In genomic region chr17:28012851-28013250, GRCm38 (mm10) we compare ENCODE assay signal across 7 mouse cellular contexts.
DNase-seq lines count a peak whose midpoint lies in the region; ATAC-seq and TF ChIP-seq lines count a peak whose summit lies in the region.

No protein-coding gene starts in this region.

- 27% methylated on average over 6 of the region's 6 CpGs for WGBS in liver, adult 2 months
- WGBS in forebrain, embryonic 11.5 days: 78% methylated on average over 6 of the region's 6 CpGs
- WGBS in limb, embryonic 12.5 days: 75% methylated on average over 6 of the region's 6 CpGs
- WGBS in neural tube, embryonic 15.5 days: 64% methylated on average over 6 of the region's 6 CpGs

- no peak overlapping the region for H3K9ac ChIP-seq in liver, adult 2 months (ENCODE audit: low read depth, low read length)
- peak overlapping the region; percentile 40 for H3K9ac ChIP-seq in forebrain, embryonic 11.5 days (ENCODE audit: low read length)
- 0 out of 2 replicates have a peak overlapping the region, but pooled peaks have one; percentile 9 for H3K9ac ChIP-seq in limb, embryonic 12.5 days (replicated peaks)
- no peak overlapping the region for H3K9ac ChIP-seq in neural tube, embryonic 15.5 days (replicated peaks)

- DNase-seq in liver, adult 2 months (ENCODE audit: extremely low read depth, low read depth, low spot score): peak; percentile 67
- no peak for DNase-seq in liver
- DNase-seq in forebrain, embryonic 11.5 days (ENCODE audit: low spot score): no peak
- DNase-seq in left cerebral cortex, postnatal 14 days (ENCODE audit: low spot score in 2 of 2): no peak
- no peak for DNase-seq in MN1 (ENCODE audit: low spot score)

- no peaks in the 10 kb centered on the region for H3K27me3 ChIP-seq in liver, adult 2 months (ENCODE audit: control insufficient read depth, insufficient read depth, low read length)
- H3K27me3 ChIP-seq in forebrain, embryonic 11.5 days (ENCODE audit: control insufficient read depth, insufficient read depth, low read length): no peaks in the 10 kb centered on the region
- H3K27me3 ChIP-seq in limb, embryonic 12.5 days: no peaks in the 10 kb centered on the region
- no peaks in the 10 kb centered on the region for H3K27me3 ChIP-seq in neural tube, embryonic 15.5 days (replicated peaks)

- peaks cover 48% of the 10 kb centered on the region for H3K4me1 ChIP-seq in liver, adult 2 months (ENCODE audit: control insufficient read depth, insufficient read depth, low read length)
- H3K4me1 ChIP-seq in forebrain, embryonic 11.5 days (replicated peaks; ENCODE audit: control insufficient read depth, insufficient read depth, low read length): peaks cover 18% of the 10 kb centered on the region
- H3K4me1 ChIP-seq in limb, embryonic 12.5 days (replicated peaks): peaks cover 56% of the 10 kb centered on the region
- peaks cover 60% of the 10 kb centered on the region for H3K4me1 ChIP-seq in neural tube, embryonic 15.5 days

- no peak for TF ChIP-seq CTCF in liver, adult 2 months (IDR thresholded peaks at IDR 0.05; ENCODE audit: low read depth, low read length)

- H3K4me3 ChIP-seq in liver, adult 2 months (ENCODE audit: insufficient read depth, low read depth, low read length): no peak overlapping the region
- no peak overlapping the region for H3K4me3 ChIP-seq in forebrain, embryonic 11.5 days (ENCODE audit: low read depth, low read length)
- H3K4me3 ChIP-seq in limb, embryonic 12.5 days (replicated peaks): no peak overlapping the region
- H3K4me3 ChIP-seq in neural tube, embryonic 15.5 days (replicated peaks): no peak overlapping the region

- TF ChIP-seq POLR2A in liver, adult 2 months (IDR thresholded peaks at IDR 0.05; ENCODE audit: extremely low read depth, insufficient read depth, low read length): no peak

- H3K79me2 ChIP-seq in liver, adult 2 months (ENCODE audit: control insufficient read depth, insufficient read depth, low read length): peaks cover 8% of the 10 kb centered on the region; the same call in 1 of the 2 replicates

- H3K36me3 ChIP-seq in liver, adult 2 months (ENCODE audit: control insufficient read depth, insufficient read depth, low read length): no peaks in the 10 kb centered on the region
- H3K36me3 ChIP-seq in forebrain, embryonic 11.5 days (ENCODE audit: control insufficient read depth, insufficient read depth, low read length): no peaks in the 10 kb centered on the region; the same call in 1 of the 2 replicates
- peaks cover 28% of the 10 kb centered on the region for H3K36me3 ChIP-seq in limb, embryonic 12.5 days
- H3K36me3 ChIP-seq in neural tube, embryonic 15.5 days: no peaks in the 10 kb centered on the region

- no peaks in the 10 kb centered on the region for H3K9me3 ChIP-seq in forebrain, embryonic 11.5 days (ENCODE audit: control insufficient read depth, low read length)
- H3K9me3 ChIP-seq in limb, embryonic 12.5 days: no peaks in the 10 kb centered on the region
- no peaks in the 10 kb centered on the region for H3K9me3 ChIP-seq in neural tube, embryonic 15.5 days (replicated peaks)

- intact Hi-C loops in left cerebral cortex, postnatal 14 days (cut with DNase I): no loop called here

- ATAC-seq in forebrain, embryonic 11.5 days (replicated peaks; ENCODE audit: low FRiP score): no peak
- no peak for ATAC-seq in limb, embryonic 12.5 days (ENCODE audit: insufficient number of reproducible peaks, insufficient read depth, low FRiP score, low TSS enrichment, low read depth)
- ATAC-seq in neural tube, embryonic 15.5 days (ENCODE audit: low FRiP score): no peak

- peak overlapping the region; percentile 31 for H3K4me2 ChIP-seq in forebrain, embryonic 11.5 days (ENCODE audit: low read depth, low read length, severe bottlenecking)
- 0 out of 2 replicates have a peak overlapping the region, but pooled peaks have one; percentile 5 for H3K4me2 ChIP-seq in limb, embryonic 12.5 days
- peak overlapping the region; percentile 45 for H3K4me2 ChIP-seq in neural tube, embryonic 15.5 days

- peak overlapping the region; percentile 8; the same call in 1 of the 2 replicates for H3K27ac ChIP-seq in liver, adult 2 months (replicated peaks; ENCODE audit: insufficient read depth, low read depth, low read length)
- peak overlapping the region; percentile 25 for H3K27ac ChIP-seq in forebrain, embryonic 11.5 days (ENCODE audit: low read depth, low read length)
- H3K27ac ChIP-seq in limb, embryonic 12.5 days: peak overlapping the region; percentile 57
- H3K27ac ChIP-seq in neural tube, embryonic 15.5 days (replicated peaks): peak overlapping the region; percentile 70

Comparison
In these comparisons a context has a peak if more than half of its experiments do, and no peak if none do; other contexts are left out.
1. H3K27ac ChIP-seq: peak in every context shown above with its lines; median percentile 70 in neural tube, embryonic 15.5 days; 57 in limb, embryonic 12.5 days; 25 in forebrain, embryonic 11.5 days; 8 in liver, adult 2 months.
2. H3K9ac ChIP-seq: peak in forebrain, embryonic 11.5 days (single experiment) and limb, embryonic 12.5 days (single experiment); none in liver, adult 2 months (single experiment) and neural tube, embryonic 15.5 days (single experiment).
3. Peak in every context shown above with its lines, with median percentiles within 50 percentile points of each other: H3K4me2 ChIP-seq.